Mouse (Mus musculus): ENCODE measurements at regions not wholly inside any gene's neighbourhood (a gene's known extent, or its start where the extent isn't known, plus 50 kb on each side); places are given as distances from the start of the nearest gene placed in this dataset.

DNA sequence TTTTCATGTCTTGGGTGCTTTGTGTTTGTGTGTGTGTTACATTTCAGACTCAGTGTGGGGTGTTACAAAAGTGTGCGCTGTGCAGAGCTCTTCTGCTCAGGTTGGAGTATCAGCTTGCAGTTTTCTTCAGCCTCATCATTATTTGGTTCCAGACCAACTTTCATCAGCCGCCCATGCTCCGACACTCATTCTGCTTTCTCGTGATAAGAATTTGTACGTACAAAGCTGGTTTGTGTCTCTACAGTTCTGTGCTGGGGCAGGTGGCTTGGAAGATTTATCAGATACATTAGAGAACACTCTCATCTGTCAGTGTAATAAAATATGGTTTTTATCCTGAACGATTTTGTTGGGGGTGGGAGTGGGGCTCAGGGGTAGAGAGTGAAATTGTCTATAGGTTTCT is 332.8 kb upstream of the Tnp1 start:
- Histone ChIP-seq H3K9ac (no peak overlapping the region), H3K4me2 (replicated peaks) (no peak overlapping the region), H3K36me3 (no peaks in the 10 kb centered on the region), H3K27ac (no peak overlapping the region), H3K4me1 (no peaks in the 10 kb centered on the region), H3K27me3 (no peaks in the 10 kb centered on the region), H3K9me3 (no peaks in the 10 kb centered on the region), H3K4me3 (no peak overlapping the region)
- 77% methylated on average over 6 of the region's 6 CpGs for WGBS
- ATAC-seq (ENCODE audit: insufficient number of reproducible peaks, insufficient read depth, low FRiP score, low TSS enrichment) = no peak

- H3K9me3 ChIP-seq = no peaks in the 10 kb centered on the region
- 45% methylated on average over 1 of the region's 1 CpGs for WGBS
- H3K27ac ChIP-seq = no peak overlapping the region
- no peaks in the 10 kb centered on the region for H3K36me3 ChIP-seq
- no peak overlapping the region for H3K4me2 ChIP-seq (replicated peaks)
- no peak overlapping the region for H3K4me3 ChIP-seq
- H3K4me1 ChIP-seq = no peaks in the 10 kb centered on the region
- no peak overlapping the region for H3K9ac ChIP-seq
- no peak for ATAC-seq (ENCODE audit: insufficient number of reproducible peaks, insufficient read depth, low FRiP score, low TSS enrichment)
- H3K27me3 ChIP-seq = no peaks in the 10 kb centered on the region
Measured at GRCm38 (mm10) chr1:73344587-73344986, 328.9 kb upstream of the Tnp1 start.

DNA sequence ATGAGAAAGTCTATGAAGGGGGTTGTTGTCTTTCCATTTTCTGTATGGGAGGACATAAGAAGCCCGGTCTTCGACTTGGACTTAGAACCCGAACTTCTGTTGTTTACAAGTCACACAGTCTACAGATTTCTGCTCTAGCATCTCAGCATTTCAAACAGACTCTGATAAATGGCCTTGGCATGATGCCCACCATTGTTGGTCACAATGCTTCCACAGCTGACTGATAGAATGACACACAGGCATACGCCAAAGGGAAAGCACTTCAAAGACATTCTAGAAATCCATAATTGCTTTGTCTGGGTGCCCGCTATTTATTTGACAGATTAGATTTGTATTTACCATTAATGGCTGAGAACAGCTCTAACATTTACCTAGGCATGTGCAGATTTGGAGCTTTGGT is 326.2 kb upstream of the Tnp1 start:
- WGBS = 72% methylated on average over 5 of the region's 5 CpGs
- Histone ChIP-seq H3K36me3 (no peaks in the 10 kb centered on the region), H3K9ac (no peak overlapping the region), H3K27ac (no peak overlapping the region), H3K9me3 (no peaks in the 10 kb centered on the region), H3K4me3 (no peak overlapping the region), H3K4me2 (replicated peaks) (no peak overlapping the region), H3K4me1 (no peaks in the 10 kb centered on the region), H3K27me3 (no peaks in the 10 kb centered on the region)
- no peak for ATAC-seq (ENCODE audit: insufficient number of reproducible peaks, insufficient read depth, low FRiP score, low TSS enrichment)

GRCm38 (mm10) chr1:73337401-73337800 is 321.7 kb upstream of the Tnp1 start:
- no peak overlapping the region for H3K4me2 ChIP-seq (replicated peaks)
- H3K27me3 ChIP-seq = no peaks in the 10 kb centered on the region
- no peak for ATAC-seq (ENCODE audit: insufficient number of reproducible peaks, insufficient read depth, low FRiP score, low TSS enrichment)
- H3K4me1 ChIP-seq = no peaks in the 10 kb centered on the region
- 36% methylated on average over 2 of the region's 2 CpGs for WGBS
- H3K27ac ChIP-seq = no peak overlapping the region
- no peak overlapping the region for H3K9ac ChIP-seq
- H3K36me3 ChIP-seq = no peaks in the 10 kb centered on the region
- H3K4me3 ChIP-seq = no peak overlapping the region
- H3K9me3 ChIP-seq = no peaks in the 10 kb centered on the region

GRCm38 (mm10) chr1:73309556-73309955 is 293.8 kb upstream of the Tnp1 start:
- Histone ChIP-seq H3K9me3 (no peaks in the 10 kb centered on the region), H3K4me2 (replicated peaks) (no peak overlapping the region), H3K27ac (no peak overlapping the region), H3K27me3 (no peaks in the 10 kb centered on the region), H3K36me3 (no peaks in the 10 kb centered on the region), H3K4me3 (no peak overlapping the region), H3K9ac (no peak overlapping the region), H3K4me1 (peaks cover 27% of the 10 kb centered on the region)
- ATAC-seq (ENCODE audit: insufficient number of reproducible peaks, insufficient read depth, low FRiP score, low TSS enrichment) = no peak
- 84% methylated on average over 4 of the region's 4 CpGs for WGBS

GRCm38 (mm10) chr1:73308420-73308819 is 292.7 kb upstream of the Tnp1 start:
- Histone ChIP-seq H3K27me3 (no peaks in the 10 kb centered on the region), H3K27ac (no peak overlapping the region), H3K36me3 (no peaks in the 10 kb centered on the region), H3K4me3 (no peak overlapping the region), H3K9ac (no peak overlapping the region), H3K4me1 (peaks cover 25% of the 10 kb centered on the region), H3K4me2 (replicated peaks) (no peak overlapping the region), H3K9me3 (no peaks in the 10 kb centered on the region)
- WGBS = 87% methylated on average over 4 of the region's 4 CpGs
- ATAC-seq (ENCODE audit: insufficient number of reproducible peaks, insufficient read depth, low FRiP score, low TSS enrichment) = no peak

DNA sequence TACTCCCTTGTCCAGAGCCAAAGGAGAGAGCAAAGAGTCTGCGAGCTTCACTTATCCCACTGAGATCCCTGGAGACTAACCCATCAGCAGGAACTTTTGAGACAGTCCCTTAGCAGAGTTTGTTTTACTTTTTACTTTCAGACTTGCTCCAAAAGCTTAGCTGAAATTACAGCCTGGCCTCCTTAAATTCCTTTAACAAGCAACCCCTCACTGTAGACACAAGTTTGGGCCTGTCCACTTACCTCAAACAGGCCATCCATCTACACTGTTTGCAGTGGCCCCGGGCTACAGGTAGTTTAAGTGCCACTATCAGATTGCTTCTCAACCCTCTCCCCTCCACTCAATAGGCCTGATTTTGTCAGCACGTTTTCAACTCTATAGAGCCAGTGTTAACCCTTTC is 291.5 kb upstream of the Tnp1 start:
- Histone ChIP-seq H3K27ac (peak overlapping the region; percentile 72; the same call in 1 of the 2 replicates), H3K4me3 (no peak overlapping the region), H3K36me3 (no peaks in the 10 kb centered on the region), H3K9me3 (no peaks in the 10 kb centered on the region), H3K9ac (no peak overlapping the region), H3K4me1 (peaks cover 13% of the 10 kb centered on the region), H3K27me3 (no peaks in the 10 kb centered on the region), H3K4me2 (replicated peaks) (no peak overlapping the region)
- 2% methylated on average over 3 of the region's 3 CpGs for WGBS
- peak; percentile 75 for ATAC-seq (ENCODE audit: insufficient number of reproducible peaks, insufficient read depth, low FRiP score, low TSS enrichment)

DNA sequence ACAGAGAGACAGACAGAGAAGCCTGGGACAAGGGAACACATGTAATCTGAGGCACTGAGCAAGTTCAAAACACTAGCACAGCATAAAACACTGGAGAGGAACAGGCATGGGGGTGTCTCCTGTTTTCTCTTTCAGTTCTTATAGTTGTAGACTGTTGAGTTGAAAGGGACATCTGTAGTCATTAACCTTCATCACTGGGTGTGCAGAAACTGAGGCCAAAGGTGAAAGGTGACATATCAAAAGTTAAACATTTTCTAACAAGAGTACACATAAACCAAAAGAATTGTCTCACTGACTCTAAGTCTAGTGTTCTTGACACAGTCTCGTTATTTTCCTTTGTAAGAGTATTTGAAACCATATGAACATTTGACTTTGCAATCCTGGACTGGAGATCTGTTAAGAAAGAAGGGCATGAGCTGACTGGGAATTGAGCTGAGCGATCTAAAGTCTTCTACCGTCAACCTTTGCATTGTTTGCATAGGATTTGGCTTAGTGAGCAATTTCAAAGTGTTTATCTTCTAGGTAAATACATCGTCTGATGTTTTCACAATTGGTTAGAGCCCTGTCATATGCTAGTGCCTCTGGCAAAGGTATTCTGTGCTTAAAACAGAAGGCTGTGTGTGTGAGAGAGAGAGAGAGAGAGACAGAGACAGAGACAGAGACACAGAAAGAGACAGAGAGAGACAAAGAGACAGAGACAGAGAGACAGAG is 284.4 kb upstream of the Tnp1 start:
- H3K4me2 ChIP-seq (replicated peaks) = no peak overlapping the region
- H3K9me3 ChIP-seq = no peaks in the 10 kb centered on the region
- no peak overlapping the region for H3K27ac ChIP-seq
- 56% methylated on average over 4 of the region's 4 CpGs for WGBS
- H3K36me3 ChIP-seq = no peaks in the 10 kb centered on the region
- ATAC-seq (ENCODE audit: insufficient number of reproducible peaks, insufficient read depth, low FRiP score, low TSS enrichment) = no peak
- H3K9ac ChIP-seq = no peak overlapping the region
- peaks cover 8% of the 10 kb centered on the region; the same call in 1 of the 2 replicates for H3K4me1 ChIP-seq
- H3K4me3 ChIP-seq = no peak overlapping the region
- no peaks in the 10 kb centered on the region for H3K27me3 ChIP-seq

- Histone ChIP-seq H3K4me1 (no peaks in the 10 kb centered on the region), H3K4me2 (replicated peaks) (no peak overlapping the region), H3K36me3 (no peaks in the 10 kb centered on the region), H3K9me3 (peaks cover 8% of the 10 kb centered on the region; the same call in 1 of the 2 replicates), H3K4me3 (no peak overlapping the region), H3K27me3 (no peaks in the 10 kb centered on the region), H3K27ac (no peak overlapping the region), H3K9ac (no peak overlapping the region)
- 74% methylated on average over 2 of the region's 2 CpGs for WGBS
- no peak for ATAC-seq (ENCODE audit: insufficient number of reproducible peaks, insufficient read depth, low FRiP score, low TSS enrichment)
Measured at GRCm38 (mm10) chr1:73285342-73285741, 269.6 kb upstream of the Tnp1 start.

DNA sequence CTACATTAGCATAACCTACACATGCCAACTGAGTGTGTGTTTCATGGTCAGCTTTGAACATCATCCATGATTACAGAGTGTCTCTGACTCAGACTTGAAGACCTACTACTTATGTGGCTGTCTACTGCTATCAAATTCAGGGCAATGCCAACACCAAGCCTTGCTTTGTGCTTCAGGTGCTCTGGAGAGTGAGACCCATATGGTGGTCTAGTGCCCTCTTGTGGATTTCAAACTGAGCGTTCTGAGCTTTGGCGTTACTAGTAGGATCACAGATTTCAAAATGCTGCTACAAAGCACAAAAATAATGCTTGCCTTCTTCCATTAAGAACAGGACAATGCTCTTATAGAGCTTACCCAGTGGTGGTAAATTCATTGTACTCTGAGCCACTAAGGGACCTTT is 258.8 kb upstream of the Tnp1 start:
- Histone ChIP-seq H3K27ac (no peak overlapping the region), H3K27me3 (no peaks in the 10 kb centered on the region)
- WGBS = 36% methylated on average over 2 of the region's 2 CpGs

DNA sequence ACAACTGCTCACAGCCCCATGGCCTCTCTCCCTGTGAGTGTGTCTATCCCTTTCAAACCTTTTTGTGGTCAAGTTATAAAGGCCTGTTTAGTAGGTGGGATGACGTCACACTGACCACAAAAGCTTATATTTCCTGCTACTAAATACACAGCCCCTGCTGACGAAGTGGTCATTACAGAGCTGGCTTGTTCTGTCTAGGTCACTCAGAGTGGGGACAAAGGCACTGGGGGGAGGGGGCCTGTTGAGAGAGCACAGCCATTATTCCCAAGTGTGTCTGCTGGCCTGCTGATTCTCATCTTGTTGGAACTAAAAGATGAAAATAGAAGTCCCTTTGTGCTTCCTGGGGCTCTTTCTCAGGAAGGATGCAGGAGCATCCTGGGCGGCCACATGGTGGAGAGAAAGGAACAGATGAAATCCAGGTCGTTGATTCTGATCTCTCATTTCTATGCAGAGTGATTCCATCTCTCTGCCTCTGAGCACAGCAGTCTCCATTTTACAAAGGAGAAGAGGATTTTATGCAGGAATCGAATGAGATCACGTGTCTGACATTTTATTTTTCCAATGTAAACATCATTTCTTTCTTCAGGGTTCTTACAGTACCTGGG is 255.2 kb upstream of the Tnp1 start:
- H3K4me2 ChIP-seq (replicated peaks) = no peak overlapping the region
- 48% methylated on average over 6 of the region's 6 CpGs for WGBS
- peak; percentile 56; the same call in 1 of the 2 replicates for ATAC-seq (ENCODE audit: insufficient number of reproducible peaks, insufficient read depth, low FRiP score, low TSS enrichment)
- no peaks in the 10 kb centered on the region for H3K9me3 ChIP-seq
- H3K9ac ChIP-seq = no peak overlapping the region
- H3K4me1 ChIP-seq = no peaks in the 10 kb centered on the region
- no peak overlapping the region for H3K4me3 ChIP-seq
- no peaks in the 10 kb centered on the region for H3K36me3 ChIP-seq
- no peaks in the 10 kb centered on the region for H3K27me3 ChIP-seq
- no peak overlapping the region for H3K27ac ChIP-seq

More for the DNA sequence above, 258.8 kb upstream of the Tnp1 start:
- H3K36me3 ChIP-seq = no peaks in the 10 kb centered on the region
- H3K4me3 ChIP-seq = no peak overlapping the region
- no peaks in the 10 kb centered on the region for H3K9me3 ChIP-seq
- H3K9ac ChIP-seq = no peak overlapping the region
- no peak for ATAC-seq (ENCODE audit: insufficient number of reproducible peaks, insufficient read depth, low FRiP score, low TSS enrichment)
- H3K4me1 ChIP-seq = no peaks in the 10 kb centered on the region
- no peak overlapping the region for H3K4me2 ChIP-seq (replicated peaks)

DNA sequence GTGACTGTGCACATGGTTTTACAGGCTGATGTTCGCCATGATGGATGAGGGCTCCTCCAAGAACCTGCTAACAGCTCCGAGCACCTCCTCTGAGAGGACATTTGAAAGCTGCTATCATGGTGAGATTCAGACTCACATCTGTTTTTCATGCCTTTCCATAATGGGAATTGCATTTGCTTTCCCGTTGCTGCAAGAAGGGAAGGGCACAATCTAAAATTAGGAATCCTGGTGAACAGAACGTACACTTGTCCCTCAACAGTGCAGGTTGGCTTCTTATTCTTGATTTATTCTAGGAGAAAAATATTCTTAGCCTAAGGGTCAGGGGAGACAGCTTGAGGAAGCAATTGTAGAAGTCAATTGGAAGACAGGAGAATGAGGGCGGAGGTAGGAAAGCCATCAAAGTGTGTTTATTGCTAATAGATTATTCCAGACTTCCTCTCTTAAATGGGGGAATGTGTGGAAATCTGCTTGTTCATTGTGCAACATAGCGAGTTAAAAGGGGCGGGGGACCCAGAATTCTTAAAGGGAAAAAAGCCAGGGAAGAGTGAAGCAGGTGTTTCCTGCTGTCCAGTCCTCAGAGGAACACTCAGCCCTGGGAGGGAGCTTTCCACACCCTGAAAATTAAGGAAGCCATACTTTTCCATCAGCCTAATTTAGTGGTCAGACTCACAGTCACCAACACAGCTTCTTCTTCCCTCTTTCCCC is 253.5 kb upstream of the Tnp1 start:
- H3K27me3 ChIP-seq = no peaks in the 10 kb centered on the region
- peaks cover 5% of the 10 kb centered on the region; the same call in 1 of the 2 replicates for H3K4me1 ChIP-seq
- WGBS = 72% methylated on average over 7 of the region's 7 CpGs

More for the DNA sequence above, 253.5 kb upstream of the Tnp1 start:
- Histone ChIP-seq H3K4me2 (replicated peaks) (no peak overlapping the region), H3K9ac (no peak overlapping the region), H3K9me3 (no peaks in the 10 kb centered on the region), H3K4me3 (no peak overlapping the region), H3K27ac (no peak overlapping the region), H3K36me3 (no peaks in the 10 kb centered on the region)
- ATAC-seq (ENCODE audit: insufficient number of reproducible peaks, insufficient read depth, low FRiP score, low TSS enrichment) = no peak
